37 mouse cellular contexts compared by ENCODE assay signal in genomic region chr3:55266091-55266490, GRCm38 (mm10). TPM values are rescaled to one million over a fixed set of nuclear protein-coding genes. Genes with fewer than 3 reads are reported as not detected.
"Had no signal": no experiment of that assay in that cellular context is flagged by ENCODE, and none has a peak within 500 bp of the region (broad histone marks: within the 10 kb centered on the region; RNA-seq: fewer than 3 reads in every experiment).

No protein-coding gene starts in this region.

- H3K4me2 ChIP-seq: limb, embryonic 12.5 days; limb, embryonic 13.5 days; limb, embryonic 15.5 days; liver, embryonic 11.5 days; liver, embryonic 12.5 days; liver, embryonic 13.5 days; liver, embryonic 15.5 days; lung, embryonic 14.5 days; lung, embryonic 15.5 days; midbrain, embryonic 11.5 days; midbrain, embryonic 12.5 days; midbrain, embryonic 13.5 days; midbrain, embryonic 15.5 days; neural tube, embryonic 12.5 days had no signal

- H3K4me1 ChIP-seq: limb, embryonic 10.5 days; liver, embryonic 12.5 days; liver, embryonic 13.5 days; liver, embryonic 15.5 days; lung, embryonic 15.5 days; megakaryocyte, embryonic 14.5 days had no signal

- H3K27me3 ChIP-seq: limb, embryonic 12.5 days; limb, embryonic 13.5 days; limb, embryonic 15.5 days; liver, embryonic 12.5 days; liver, embryonic 13.5 days; liver, embryonic 15.5 days; lung, embryonic 15.5 days; megakaryocyte, embryonic 14.5 days; midbrain, embryonic 12.5 days; midbrain, embryonic 13.5 days; midbrain, embryonic 15.5 days; neural tube, embryonic 12.5 days had no signal

- ATAC-seq: liver, embryonic 12.5 days; liver, postnatal 0 days; lung, postnatal 0 days; midbrain, embryonic 13.5 days; midbrain, embryonic 15.5 days; midbrain, embryonic 16.5 days had no signal

- H3K9ac ChIP-seq: limb, embryonic 12.5 days; limb, embryonic 13.5 days; limb, embryonic 15.5 days; liver, embryonic 12.5 days; liver, embryonic 13.5 days; liver, embryonic 14.5 days; liver, embryonic 15.5 days; liver, postnatal 0 days; lung, embryonic 14.5 days; lung, embryonic 15.5 days; midbrain, embryonic 12.5 days; midbrain, embryonic 13.5 days; midbrain, embryonic 15.5 days; neural tube, embryonic 12.5 days had no signal

- H3K4me3 ChIP-seq: limb, embryonic 10.5 days; limb, embryonic 12.5 days; limb, embryonic 13.5 days; limb, embryonic 15.5 days; liver, embryonic 12.5 days; liver, embryonic 13.5 days; liver, embryonic 15.5 days; lung, embryonic 15.5 days; megakaryocyte, embryonic 14.5 days; midbrain, embryonic 10.5 days; midbrain, embryonic 12.5 days; midbrain, embryonic 13.5 days; midbrain, embryonic 15.5 days; myocyte; neural tube, embryonic 12.5 days had no signal

- H3K36me3 ChIP-seq: limb, embryonic 10.5 days; limb, embryonic 12.5 days; limb, embryonic 13.5 days; liver, embryonic 12.5 days; liver, embryonic 13.5 days; liver, embryonic 15.5 days; lung, embryonic 15.5 days; midbrain, embryonic 10.5 days; midbrain, embryonic 12.5 days; neural tube, embryonic 12.5 days had no signal

- DNase-seq: left cerebral cortex, postnatal 4 days; liver; liver, embryonic 13.5 days; liver, postnatal 0 days; lung, adult 18-20 months; lung, adult 2 months; lung, embryonic 14.5 days; lung, postnatal 10 days; lung, postnatal 14 days; lung, postnatal 36 days; lung, postnatal 4 days; midbrain, embryonic 14.5 days had no signal

- H3K9me3 ChIP-seq: limb, embryonic 10.5 days; limb, embryonic 12.5 days; limb, embryonic 13.5 days; limb, embryonic 15.5 days; liver, embryonic 12.5 days; liver, embryonic 13.5 days; liver, embryonic 15.5 days; lung, embryonic 15.5 days; midbrain, embryonic 10.5 days; midbrain, embryonic 12.5 days; midbrain, embryonic 13.5 days; midbrain, embryonic 15.5 days; neural tube, embryonic 12.5 days had no signal

- H3K27ac ChIP-seq: limb, embryonic 10.5 days; limb, embryonic 12.5 days; limb, embryonic 13.5 days; limb, embryonic 15.5 days; liver, embryonic 12.5 days; liver, embryonic 13.5 days; liver, embryonic 14.5 days; liver, embryonic 15.5 days; lung, embryonic 15.5 days; macrophage; midbrain, embryonic 10.5 days; midbrain, embryonic 12.5 days; midbrain, embryonic 13.5 days; midbrain, embryonic 15.5 days; neural tube, embryonic 12.5 days had no signal

RNA-seq across cellular contexts. Expression of gene Dclk1, which starts 23.9 kb away (rescaled TPM):
- total RNA-seq: megakaryocyte progenitor cell, adult 5-6 weeks; megakaryocyte, adult 5-6 weeks; megakaryocyte-erythroid progenitor cell, adult 5-6 weeks; monocyte, adult 5-6 weeks had no signal
- polyA plus RNA-seq: liver, adult 2 months had no signal
